Mouse (Mus musculus) layer of hippocampus, adult 2 months (tissue): ENCODE results near the gene Phpt1. TPM values are rescaled to one million over a fixed set of nuclear protein-coding genes. Genes with fewer than 3 reads are reported as not detected.

Experiments used
- DNase-seq, 2 experiments: peaks; one replicate each; pipeline ENCODE4 v3.0.0; 2022; ENCODE audit warnings: low spot score in 2 of 2
- H3K27ac ChIP-seq: fragments of 200-600 bp; 2 replicates; pipeline ENCODE4 v1.8.1; 2022
- H3K4me3 ChIP-seq: fragments of 200-600 bp; 2 replicates; pipeline ENCODE4 v1.8.1; 2022; ENCODE audit warnings: mild to moderate bottlenecking
- CTCF ChIP-seq: fragments of 200-600 bp; conservative IDR thresholded peaks from 2 replicates; pipeline ENCODE4 v1.8.1; 2022; ENCODE audit warnings: antibody characterized with exemption, mild to moderate bottlenecking, moderate library complexity
- total RNA-seq, 2 experiments: library from RNA; stranded (reverse); gene quantifications; 2 replicates each; pipeline ENCODE4 v1.2.3; 2021

Phpt1 gene
- total RNA-seq, 2 experiments from 2014 or later = 59.1 to 67.5 TPM

DNA sequence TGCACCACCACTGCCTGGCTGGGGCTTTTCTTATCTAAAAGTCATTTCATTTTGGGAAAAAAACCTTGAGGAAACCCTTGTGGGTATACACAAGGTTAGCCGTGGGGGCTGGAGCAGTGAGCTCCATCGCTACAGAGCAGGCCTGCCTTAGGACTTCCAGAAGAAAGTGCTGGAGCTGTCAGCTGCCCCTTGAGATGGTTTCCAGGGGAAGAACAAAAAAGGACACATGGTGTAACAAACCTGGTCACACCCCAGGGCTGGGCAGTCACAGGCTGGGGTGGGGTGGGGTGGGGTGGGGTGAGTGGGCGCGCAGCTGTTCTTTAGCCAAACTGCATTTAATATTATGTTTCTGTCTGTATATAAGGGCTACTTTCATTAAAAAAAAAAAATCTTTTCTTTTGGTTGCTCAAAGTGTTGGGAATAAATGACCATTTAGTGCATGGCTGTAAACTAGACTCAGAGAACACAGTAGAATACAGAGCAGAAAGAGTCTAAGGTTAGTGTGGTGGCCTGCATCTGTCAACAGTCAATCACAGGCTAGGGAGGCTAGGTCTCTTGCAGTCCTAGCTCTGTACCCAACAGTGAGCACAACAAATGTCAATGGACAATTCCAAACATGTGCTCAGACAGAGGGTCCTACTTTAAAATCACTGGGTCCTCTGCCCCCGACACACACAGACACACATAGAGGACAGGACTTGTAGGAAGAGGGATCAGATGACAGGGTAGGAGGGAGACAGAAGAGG, 21.9 kb upstream of the Phpt1 start:
- DNase-seq = no peak
- H3K27ac ChIP-seq = no peak overlapping the region
- no peak for TF ChIP-seq CTCF
- H3K4me3 ChIP-seq = no peak overlapping the region

DNA sequence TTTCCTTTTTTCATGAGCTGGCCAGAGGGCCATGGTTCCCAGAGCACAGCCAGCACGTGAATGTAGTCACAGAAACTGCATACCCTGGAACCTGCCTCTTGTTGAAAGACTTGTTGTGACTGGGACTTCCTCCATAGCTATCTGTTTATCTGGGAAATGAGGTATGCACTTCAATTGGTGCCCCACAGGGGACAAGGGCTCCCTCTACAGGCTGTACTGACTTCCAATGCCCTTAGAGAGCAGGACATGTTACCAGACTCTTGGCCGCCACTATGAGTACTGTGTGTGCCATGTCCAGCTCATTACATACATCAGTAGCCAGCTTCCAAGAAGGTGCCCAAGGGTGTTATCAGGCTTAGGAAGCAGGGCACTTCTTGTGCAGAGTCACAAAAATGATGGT, 16.8 kb upstream of the Phpt1 start:
- peak; percentile 83 for TF ChIP-seq CTCF
- no peak overlapping the region for H3K27ac ChIP-seq
- no peak overlapping the region for H3K4me3 ChIP-seq
- peak in 1 of 2 experiments; percentile 52 for DNase-seq

- Histone ChIP-seq H3K4me3 (no peak overlapping the region), H3K27ac (peak overlapping the region; percentile 47; the same call in 1 of the 2 replicates)
- TF ChIP-seq CTCF = no peak
- DNase-seq = no peak
These were observed 13.3 kb upstream of the Phpt1 start for GRCm38 (mm10) chr2:25588227-25588907.

GRCm38 (mm10) chr2:25587290-25587689, 12.3 kb upstream of the Phpt1 start:
- TF ChIP-seq CTCF = no peak
- no peak for DNase-seq
- Histone ChIP-seq H3K27ac (0 out of 2 replicates have a peak overlapping the region, but pooled peaks have one; percentile 47), H3K4me3 (no peak overlapping the region)

- peak overlapping the region; percentile 97 for H3K27ac ChIP-seq
- no peak overlapping the region for H3K4me3 ChIP-seq
- no peak for TF ChIP-seq CTCF
These were observed 10.6 kb upstream of the Phpt1 start for GRCm38 (mm10) chr2:25585601-25586000.

DNA sequence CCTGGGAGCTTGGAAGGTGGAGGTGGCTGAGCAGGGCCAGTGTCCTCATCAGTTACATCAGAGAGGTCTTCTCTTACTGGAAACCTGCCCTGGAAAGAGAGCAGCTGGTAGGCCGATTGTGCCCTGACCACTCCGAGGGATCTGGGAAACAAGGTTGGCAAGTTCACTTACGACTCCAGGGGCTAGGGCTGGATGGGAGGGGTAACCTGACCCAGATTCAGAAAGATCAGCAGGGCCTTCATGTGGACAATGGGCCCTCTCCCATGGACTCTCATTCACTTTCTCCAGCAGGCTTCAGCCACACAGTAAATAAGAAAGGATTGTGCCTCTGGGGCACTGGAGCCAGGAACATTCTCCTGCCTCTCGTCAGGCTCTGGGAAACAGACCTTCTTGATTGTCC, 9.8 kb upstream of the Phpt1 start:
- no peak for TF ChIP-seq CTCF
- peak overlapping the region; percentile 97 for H3K27ac ChIP-seq
- H3K4me3 ChIP-seq = no peak overlapping the region
- peak in 1 of 2 experiments; percentile 45 for DNase-seq

More at GRCm38 (mm10) chr2:25585601-25586000, 10.6 kb upstream of the Phpt1 start:
- DNase-seq = no peak

GRCm38 (mm10) chr2:25584152-25584551, 9.1 kb upstream of the Phpt1 start:
- Histone ChIP-seq H3K4me3 (no peak overlapping the region), H3K27ac (peak overlapping the region; percentile 97)
- DNase-seq = no peak
- TF ChIP-seq CTCF = no peak

DNA sequence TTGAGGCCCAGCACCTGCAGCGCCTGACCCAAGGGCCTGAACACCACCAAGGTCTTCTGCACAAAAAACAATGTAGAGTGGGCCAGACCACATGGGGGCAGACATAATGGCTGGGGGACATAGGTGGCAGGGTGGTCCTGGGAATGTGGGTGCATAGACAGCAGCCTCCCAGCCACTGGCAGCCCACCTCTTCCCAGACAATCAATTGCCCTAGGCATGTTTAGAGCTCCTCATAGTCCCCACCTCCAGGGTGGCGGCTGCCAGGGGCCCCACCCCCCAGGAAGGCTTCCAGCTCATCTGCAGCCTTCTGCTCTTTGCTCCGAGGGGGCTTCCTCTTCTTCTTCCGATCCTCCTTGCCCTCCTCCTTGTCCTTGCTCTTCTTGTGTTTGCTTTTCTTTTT, 8.5 kb upstream of the Phpt1 start:
- no peak overlapping the region for H3K4me3 ChIP-seq
- peak overlapping the region; percentile 97 for H3K27ac ChIP-seq
- no peak for DNase-seq
- no peak for TF ChIP-seq CTCF

GRCm38 (mm10) chr2:25583120-25583481, 8.1 kb upstream of the Phpt1 start:
- H3K27ac ChIP-seq = peak overlapping the region; percentile 97
- TF ChIP-seq CTCF = no peak
- no peak overlapping the region for H3K4me3 ChIP-seq
- DNase-seq = no peak

DNA sequence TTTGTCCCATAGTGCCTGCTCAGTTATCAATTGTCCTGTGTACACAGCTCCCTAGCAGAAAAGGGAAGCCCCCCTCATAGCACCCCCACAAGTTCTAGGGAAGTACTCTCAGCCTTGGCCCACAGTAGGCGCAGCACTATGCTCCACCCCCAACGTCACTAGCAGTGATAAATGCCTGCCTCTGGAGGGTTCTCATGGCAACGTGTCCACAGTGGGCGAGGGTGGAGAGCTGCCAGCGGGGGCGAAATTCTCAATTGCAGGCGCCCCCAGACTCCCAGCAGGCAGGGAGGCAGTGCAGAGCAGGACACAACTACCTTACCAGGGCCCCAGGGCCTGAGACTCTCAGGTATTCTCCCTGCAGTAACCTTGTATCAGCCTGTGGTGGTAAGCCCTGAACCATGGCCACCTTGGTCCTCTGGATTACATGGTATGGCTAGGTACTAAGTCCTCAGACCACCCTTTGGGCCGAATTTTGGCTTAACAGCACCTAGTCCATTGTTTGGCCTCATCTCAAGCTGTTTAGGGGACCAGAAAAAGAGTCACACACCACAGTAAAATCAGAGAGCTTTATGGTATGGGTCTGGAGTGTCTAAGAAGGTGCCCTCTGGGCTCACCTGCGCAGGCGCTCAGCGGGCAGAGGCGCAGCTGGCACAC, 7.6 kb upstream of the Phpt1 start:
- TF ChIP-seq CTCF = 0 out of 2 replicates have a peak, but pooled peaks have one; percentile 8
- peak overlapping the region; percentile 63 for H3K4me3 ChIP-seq
- H3K27ac ChIP-seq = peak overlapping the region; percentile 97
- DNase-seq = peak; percentile 90 to 91

DNA sequence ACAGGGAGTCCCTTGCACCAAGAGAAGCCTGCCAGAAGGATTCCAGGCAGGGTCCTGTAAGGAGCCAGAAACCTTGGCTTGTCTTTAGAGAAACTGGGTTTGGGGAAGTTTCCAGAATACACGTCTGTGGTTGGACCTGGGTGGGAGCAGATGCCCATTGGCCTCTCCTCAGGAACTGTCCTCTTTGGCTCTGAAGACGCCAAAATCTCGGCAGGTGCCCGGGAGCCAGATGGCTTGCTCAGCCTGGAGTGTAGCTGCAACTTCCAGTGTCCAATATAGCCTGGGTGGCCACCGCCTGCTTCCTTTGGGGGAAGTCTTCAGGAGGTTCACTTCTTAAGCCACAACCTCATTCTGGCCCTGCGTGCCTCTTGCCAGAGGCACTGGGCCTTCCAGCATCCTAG, 6.9 kb upstream of the Phpt1 start:
- TF ChIP-seq CTCF = no peak
- peak overlapping the region; percentile 97 for H3K27ac ChIP-seq
- H3K4me3 ChIP-seq = peak overlapping the region; percentile 63
- DNase-seq = peak in 1 of 2 experiments; percentile 42

DNA sequence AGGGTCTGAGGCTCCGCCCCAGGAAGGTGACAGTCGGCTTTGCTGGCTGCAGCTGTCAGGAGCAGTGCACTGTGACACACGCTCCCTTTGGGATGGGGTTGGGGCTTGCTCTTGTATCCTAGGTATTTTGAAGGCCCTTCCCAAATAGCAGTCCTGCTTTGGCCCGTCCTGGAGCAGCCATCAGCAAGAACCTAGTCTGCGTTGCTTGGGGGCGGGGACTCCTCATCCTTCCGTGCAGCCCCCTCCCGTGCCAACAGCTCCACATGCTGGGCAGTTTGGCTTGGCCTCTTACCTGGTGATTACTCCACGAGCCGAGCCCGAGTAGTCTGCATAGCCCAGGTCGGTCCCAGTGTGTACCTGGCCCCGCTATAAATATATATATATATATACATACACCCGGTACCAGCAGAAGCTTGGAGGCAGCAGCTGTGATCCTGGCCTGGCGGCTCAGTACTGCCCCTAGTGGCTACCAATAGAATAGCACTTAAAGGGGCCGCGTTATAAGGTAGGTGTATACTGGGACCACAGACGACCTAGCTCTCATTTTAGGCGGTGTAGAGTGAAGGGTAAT, 6.4 kb upstream of the Phpt1 start, which contains the start of gene Ajm1:
Gene Ajm1, minus strand, starts transcription at position 464 of the 571 bp plus-strand sequence.
- H3K4me3 ChIP-seq = peak within 1 kb of the TSS; percentile 63
- DNase-seq = peak; percentile 83 to 84
- peak; percentile 99 for TF ChIP-seq CTCF
- peak within 1 kb of the TSS; percentile 97 for H3K27ac ChIP-seq
